Mouse (Mus musculus) ES-Bruce4 (cell line): ENCODE data around the gene Psma6. TPM values are rescaled to one million over a fixed set of nuclear protein-coding genes. Genes with fewer than 3 reads are reported as not detected.
A peak's percentile ranks its signal among the peaks of the same experiment; 100 is the strongest.

Experiments used
- H3K27ac ChIP-seq: 2 replicates; pipeline ENCODE4 v1.5.1; 2012; ENCODE audit warnings: low read length, inconsistent platforms; ENCODE audit not compliant: insufficient read depth
- H3K27me3 ChIP-seq: 2 replicates; pipeline ENCODE4 v1.6.1; 2012; ENCODE audit warnings: mild to moderate bottlenecking, low read length, inconsistent platforms; ENCODE audit not compliant: control insufficient read depth, poor library complexity, insufficient read depth, severe bottlenecking
- H3K36me3 ChIP-seq: 2 replicates; pipeline ENCODE4 v1.6.1; 2012; ENCODE audit warnings: inconsistent platforms, mild to moderate bottlenecking, low read length, moderate library complexity; ENCODE audit not compliant: control insufficient read depth, poor library complexity, insufficient read depth, severe bottlenecking
- H3K4me1 ChIP-seq: one replicate; pipeline ENCODE4 v1.8.1; 2011; ENCODE audit warnings: low read length; ENCODE audit not compliant: control insufficient read depth, insufficient read depth
- H3K4me3 ChIP-seq: 2 replicates; pipeline ENCODE4 v1.5.1; 2011; ENCODE audit warnings: low read depth, mild to moderate bottlenecking, low read length
- H3K9ac ChIP-seq: 2 replicates; pipeline ENCODE4 v1.6.1; 2012; ENCODE audit warnings: low read depth, mild to moderate bottlenecking, inconsistent platforms; ENCODE audit not compliant: poor library complexity, severe bottlenecking
- H3K9me3 ChIP-seq: replicated peaks from 2 replicates; pipeline ENCODE4 v1.6.1; 2012; ENCODE audit warnings: mild to moderate bottlenecking, low read length, inconsistent platforms; ENCODE audit not compliant: control insufficient read depth, poor library complexity, insufficient read depth, severe bottlenecking
- CTCF ChIP-seq: IDR thresholded peaks from one replicate; pipeline ENCODE4 v1.8.1; 2011; ENCODE audit warnings: low read depth, low read length
- EP300 ChIP-seq: IDR thresholded peaks from 2 replicates; pipeline ENCODE4 v1.6.1; 2011; ENCODE audit warnings: low read depth, low read length; ENCODE audit not compliant: insufficient read depth
- POLR2A ChIP-seq: IDR thresholded peaks from one replicate; pipeline ENCODE4 v1.8.1; 2011; ENCODE audit warnings: low read length; ENCODE audit not compliant: insufficient read depth
- polyA plus RNA-seq: library from polyadenylated mRNA; stranded (reverse); fragments of >200 nt; gene quantifications from 2 replicates; pipeline ENCODE4 v1.2.4, GENCODE M21; 2011; ENCODE audit warnings: low read depth; ENCODE audit not compliant: missing spikeins, insufficient read depth, insufficient read length

The Psma6 gene
- polyA plus RNA-seq, 1 experiment: 308 TPM

GRCm38 (mm10) chr12:55396536-55396935 is 12.5 kb downstream of the Psma6 start:
- no peak for TF ChIP-seq POLR2A
- Histone ChIP-seq H3K36me3 (no peaks in the 10 kb centered on the region), H3K9ac (no peak overlapping the region), H3K27me3 (no peaks in the 10 kb centered on the region), H3K27ac (no peak overlapping the region), H3K9me3 (no peaks in the 10 kb centered on the region), H3K4me3 (no peak overlapping the region), H3K4me1 (no peaks in the 10 kb centered on the region)

- H3K27ac ChIP-seq: peak overlapping the region; percentile 87
- H3K36me3 ChIP-seq: peaks cover 2% of the 10 kb centered on the region; the same call in 1 of the 2 replicates
- H3K4me3 ChIP-seq: peak overlapping the region; percentile 99
- H3K4me1 ChIP-seq: no peaks in the 10 kb centered on the region
- H3K9ac ChIP-seq: peak overlapping the region; percentile 68
- no peaks in the 10 kb centered on the region for H3K9me3 ChIP-seq
- no peak for TF ChIP-seq CTCF
- TF ChIP-seq EP300: no peak
- TF ChIP-seq POLR2A: no peak
- no peaks in the 10 kb centered on the region for H3K27me3 ChIP-seq
Measured at GRCm38 (mm10) chr12:55397544-55398239, 13.7 kb downstream of the Psma6 start.

GRCm38 (mm10) chr12:55398240-55399127 is 14.5 kb downstream of the Psma6 start:
- H3K4me1 ChIP-seq: no peaks in the 10 kb centered on the region
- H3K9ac ChIP-seq: peak overlapping the region; percentile 68
- peak overlapping the region; percentile 99 for H3K4me3 ChIP-seq
- H3K9me3 ChIP-seq: no peaks in the 10 kb centered on the region
- H3K27me3 ChIP-seq: no peaks in the 10 kb centered on the region
- TF ChIP-seq CTCF (no peak), EP300 (no peak), POLR2A (peak; percentile 74)
- H3K36me3 ChIP-seq: peaks cover 2% of the 10 kb centered on the region; the same call in 1 of the 2 replicates
- H3K27ac ChIP-seq: peak overlapping the region; percentile 87

GRCm38 (mm10) chr12:55399128-55399677 is 15.2 kb downstream of the Psma6 start:
- Histone ChIP-seq H3K9ac (peak overlapping the region; percentile 68), H3K27ac (peak overlapping the region; percentile 13; the same call in 1 of the 2 replicates)

GRCm38 (mm10) chr12:55407888-55408287 is 23.9 kb downstream of the Psma6 start:
- TF ChIP-seq CTCF (no peak), POLR2A (no peak), EP300 (no peak)
- Histone ChIP-seq H3K9me3 (no peaks in the 10 kb centered on the region), H3K4me3 (no peak overlapping the region), H3K36me3 (peaks cover 34% of the 10 kb centered on the region), H3K27me3 (no peaks in the 10 kb centered on the region), H3K4me1 (no peaks in the 10 kb centered on the region), H3K9ac (no peak overlapping the region), H3K27ac (no peak overlapping the region)

More at GRCm38 (mm10) chr12:55399128-55399677, 15.2 kb downstream of the Psma6 start:
- peak overlapping the region; percentile 77 for H3K4me3 ChIP-seq
- H3K27me3 ChIP-seq: no peaks in the 10 kb centered on the region
- H3K4me1 ChIP-seq: no peaks in the 10 kb centered on the region
- TF ChIP-seq CTCF (no peak), POLR2A (no peak), EP300 (no peak)
- H3K36me3 ChIP-seq: peaks cover 2% of the 10 kb centered on the region; the same call in 1 of the 2 replicates
- no peaks in the 10 kb centered on the region for H3K9me3 ChIP-seq

- Histone ChIP-seq H3K9ac (no peak overlapping the region), H3K9me3 (no peaks in the 10 kb centered on the region), H3K36me3 (peaks cover 41% of the 10 kb centered on the region), H3K4me3 (no peak overlapping the region), H3K4me1 (no peaks in the 10 kb centered on the region), H3K27me3 (no peaks in the 10 kb centered on the region), H3K27ac (no peak overlapping the region)
- TF ChIP-seq POLR2A (no peak), EP300 (no peak), CTCF (no peak)
Measured at GRCm38 (mm10) chr12:55415255-55415654, 31.2 kb downstream of the Psma6 start.
